Mouse (Mus musculus) stomach, postnatal 0 days (tissue): ENCODE data around the gene Cyp21a1. TPM values are rescaled to one million over a fixed set of nuclear protein-coding genes. Genes with fewer than 3 reads are reported as not detected.
"Not testable (repeated sequence)": the region's sequence is repeated elsewhere in the genome, so short reads cannot be mapped to it uniquely, and the experiment has no call there.

Experiments used
- ATAC-seq: fragments of 200-750 bp; cut with Nextera tagmentation; 2 replicates; pipeline ENCODE4 v1.8.0; 2017; ENCODE audit not compliant: low FRiP score, low TSS enrichment
- DNase-seq: peaks from one replicate; pipeline ENCODE4 v3.0.0-alpha.2; 2016; ENCODE audit warnings: low spot score
- H3K27ac ChIP-seq: fragments of 300-500 bp; sonication (generic); replicated peaks from 2 replicates; pipeline ENCODE4 v1.5.1; 2014; ENCODE audit warnings: mild to moderate bottlenecking, control low read depth
- H3K27me3 ChIP-seq: fragments of 300-500 bp; sonication (generic); 2 replicates; pipeline ENCODE4 v1.6.1; 2014; ENCODE audit warnings: low read length; ENCODE audit not compliant: control insufficient read depth, insufficient read depth
- H3K36me3 ChIP-seq: fragments of 300-500 bp; sonication (generic); 2 replicates; pipeline ENCODE4 v1.6.1; 2014; ENCODE audit warnings: low read length, mixed read lengths; ENCODE audit not compliant: control insufficient read depth, insufficient read depth
- H3K4me1 ChIP-seq: fragments of 300-500 bp; sonication (generic); replicated peaks from 2 replicates; pipeline ENCODE4 v1.6.1; 2014; ENCODE audit warnings: antibody characterized with exemption; ENCODE audit not compliant: control insufficient read depth, insufficient read depth
- H3K4me2 ChIP-seq: fragments of 300-500 bp; sonication (generic); replicated peaks from 2 replicates; pipeline ENCODE4 v1.6.1; 2014; ENCODE audit warnings: low read depth, mild to moderate bottlenecking, control low read depth, moderate library complexity
- H3K4me3 ChIP-seq: fragments of 300-500 bp; sonication (generic); 2 replicates; pipeline ENCODE4 v1.5.1; 2014; ENCODE audit warnings: low read depth, low read length, control low read depth
- H3K9ac ChIP-seq: fragments of 300-500 bp; sonication (generic); 2 replicates; pipeline ENCODE4 v1.6.1; 2014; ENCODE audit warnings: mild to moderate bottlenecking, low read length, control low read depth, mixed read lengths
- H3K9me3 ChIP-seq: fragments of 300-500 bp; sonication (generic); 2 replicates; pipeline ENCODE4 v1.6.1; 2016; ENCODE audit warnings: low read length; ENCODE audit not compliant: control insufficient read depth
- CTCF ChIP-seq: IDR thresholded peaks from 2 replicates; pipeline ENCODE4 v1.5.1; 2016; ENCODE audit warnings: antibody characterized with exemption, low read depth, mild to moderate bottlenecking, moderate library complexity
- EP300 ChIP-seq: optimal IDR thresholded peaks from 2 replicates; pipeline ENCODE3; 2016; ENCODE audit warnings: antibody characterized with exemption
- WGBS: fragments of 180-500 bp; shearing (Covaris S2); extraction: QIAGEN DNeasy Blood & Tissue Kit; methylation state at CpG from one replicate; pipeline ENCODE4 v1.1.7; 2014; 5-methylcytosine and 5-hydroxymethylcytosine counted together
- polyA plus RNA-seq: library from polyadenylated mRNA; unstranded; fragments of >200 nt; fragmentation: Nextera tagmentation; extraction: Ambion mirVana; gene quantifications from 2 replicates; pipeline ENCODE4 v1.2.1, GENCODE M21; 2015

The Cyp21a1 gene
- polyA plus RNA-seq, 1 experiment from 2014 or later: not detected

- Histone ChIP-seq H3K4me3 (no peak overlapping the region), H3K27ac (no peak overlapping the region), H3K9ac (no peak overlapping the region), H3K4me1 (no peaks in the 10 kb centered on the region), H3K36me3 (no peaks in the 10 kb centered on the region), H3K27me3 (no peaks in the 10 kb centered on the region), H3K9me3 (no peaks in the 10 kb centered on the region), H3K4me2 (no peak overlapping the region)
- ATAC-seq (no peak), DNase-seq (no peak)
- WGBS: 90% methylated on average over 4 of the region's 4 CpGs
- TF ChIP-seq CTCF: no peak
- TF ChIP-seq EP300: no peak
These were observed 4.8 kb downstream of the Cyp21a1 start for GRCm38 (mm10) chr17:34799531-34799925.

DNA sequence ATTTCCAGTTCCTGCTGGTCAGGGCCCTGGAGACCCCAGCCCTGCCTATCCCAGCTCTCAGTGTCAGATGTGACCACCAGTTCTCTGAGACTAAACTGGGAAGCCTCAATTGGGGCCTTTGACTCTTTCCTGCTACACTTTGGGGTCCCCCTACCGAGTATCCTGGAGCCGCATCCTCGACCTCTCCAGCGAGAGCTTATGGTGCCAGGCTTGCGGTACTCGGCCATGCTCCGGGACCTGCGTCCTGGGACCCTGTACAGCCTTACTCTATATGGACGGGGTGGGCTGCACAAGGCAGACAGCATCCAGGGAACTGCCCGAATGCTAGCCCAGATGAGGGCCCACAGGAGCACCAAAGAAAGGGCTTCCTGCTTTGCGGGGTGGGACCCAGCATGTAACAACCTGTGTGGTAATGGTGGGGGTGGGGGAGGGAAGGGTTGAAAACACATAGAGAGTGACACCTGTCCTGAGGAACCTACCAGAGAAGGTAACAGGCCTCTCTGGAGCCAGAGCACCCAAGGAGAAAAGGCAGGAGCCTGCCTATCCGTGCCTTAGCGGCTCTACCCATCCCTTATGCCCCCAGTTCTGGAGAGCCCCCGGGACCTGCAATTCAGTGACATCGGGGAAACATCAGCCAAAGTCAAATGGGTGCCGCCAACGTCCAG lies 5.4 kb downstream of the Cyp21a1 start:
- Histone ChIP-seq H3K36me3 (no peaks in the 10 kb centered on the region), H3K4me1 (no peaks in the 10 kb centered on the region), H3K9ac (no peak overlapping the region), H3K9me3 (no peaks in the 10 kb centered on the region), H3K4me3 (no peak overlapping the region), H3K27me3 (no peaks in the 10 kb centered on the region), H3K4me2 (no peak overlapping the region), H3K27ac (no peak overlapping the region)
- ATAC-seq (no peak), DNase-seq (no peak)
- TF ChIP-seq CTCF (no peak), EP300 (no peak)
- WGBS: 90% methylated on average over 14 of the region's 17 CpGs

DNA sequence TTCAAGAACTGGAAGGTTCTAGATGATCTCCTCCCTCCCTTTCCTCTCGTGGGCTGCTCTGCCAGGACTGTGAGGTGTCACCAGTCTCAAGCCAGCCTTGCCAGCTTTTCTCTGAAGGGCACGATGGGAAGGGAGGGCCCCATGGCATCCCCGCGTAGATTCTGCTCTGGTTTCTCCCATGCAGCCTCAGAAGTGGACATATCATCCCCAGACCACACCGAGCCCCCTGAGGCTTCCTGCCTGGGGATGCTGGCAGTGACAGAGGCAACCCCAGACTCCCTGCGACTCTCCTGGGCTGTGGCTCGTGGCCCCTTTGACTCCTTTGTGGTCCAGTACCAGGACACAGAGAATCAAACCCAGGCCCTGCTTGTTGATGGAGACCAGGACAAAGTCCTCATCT lies 6.3 kb downstream of the Cyp21a1 start:
- not testable (repeated sequence) for H3K4me1 ChIP-seq, H3K36me3 ChIP-seq, H3K27me3 ChIP-seq, H3K27ac ChIP-seq, H3K4me2 ChIP-seq, H3K9ac ChIP-seq, ATAC-seq, H3K4me3 ChIP-seq, H3K9me3 ChIP-seq
- peak; percentile 7 for DNase-seq
- 88% methylated on average over 6 of the region's 7 CpGs for WGBS

GRCm38 (mm10) chr17:34797211-34797995 lies 7.0 kb downstream of the Cyp21a1 start:
- not testable (repeated sequence) for H3K9me3 ChIP-seq, H3K36me3 ChIP-seq, H3K4me1 ChIP-seq, H3K27ac ChIP-seq, H3K4me3 ChIP-seq, H3K4me2 ChIP-seq, ATAC-seq, H3K9ac ChIP-seq, H3K27me3 ChIP-seq
- DNase-seq: peak; percentile 9
- 85% methylated on average over 10 of the region's 10 CpGs for WGBS

DNA sequence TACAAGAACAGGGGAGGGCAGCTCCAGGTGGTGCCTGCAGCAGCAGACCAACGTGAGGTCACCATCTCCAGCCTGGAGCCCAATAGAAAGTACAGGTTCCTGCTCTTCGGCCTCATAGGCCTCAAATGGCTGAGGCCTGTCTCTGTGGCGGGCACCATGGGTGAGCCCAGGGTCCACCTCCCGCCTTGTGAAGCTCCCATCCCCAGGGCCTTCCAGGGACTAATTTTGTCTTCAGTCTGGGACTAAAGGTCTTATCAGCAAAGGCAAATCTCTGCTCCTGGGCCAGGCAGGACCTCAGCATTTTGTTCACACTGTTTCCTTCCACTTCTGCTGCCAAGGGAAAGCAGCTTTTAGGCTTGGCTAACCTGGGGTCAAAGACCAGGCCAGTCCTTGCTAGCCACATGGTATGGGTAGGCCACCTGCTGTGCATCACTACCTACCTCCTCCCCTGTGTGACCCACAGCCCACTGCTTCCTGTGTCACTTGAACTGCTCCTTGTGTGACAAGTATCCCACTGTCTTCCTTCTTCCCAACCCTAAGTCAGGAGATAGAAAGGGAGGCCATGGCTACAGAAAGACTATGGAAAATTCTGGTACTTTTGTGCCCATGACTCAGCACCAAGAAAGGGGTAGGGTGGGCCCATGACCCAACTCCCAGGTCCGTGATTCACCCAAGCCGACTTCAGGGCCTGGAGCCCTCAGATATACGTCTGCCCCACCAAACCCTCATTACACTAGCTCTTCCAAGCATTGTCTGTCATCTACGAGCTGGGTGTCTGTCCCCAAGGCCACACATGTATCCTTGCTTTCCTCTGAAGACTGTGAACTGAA lies 7.8 kb downstream of the Cyp21a1 start:
- TF ChIP-seq CTCF (no peak), EP300 (no peak)
- Histone ChIP-seq H3K27me3 (no peaks in the 10 kb centered on the region), H3K4me3 (no peak overlapping the region), H3K4me1 (no peaks in the 10 kb centered on the region), H3K9me3 (no peaks in the 10 kb centered on the region), H3K9ac (no peak overlapping the region), H3K4me2 (no peak overlapping the region), H3K36me3 (no peaks in the 10 kb centered on the region), H3K27ac (no peak overlapping the region)
- 82% methylated on average over 8 of the region's 8 CpGs for WGBS
- ATAC-seq (no peak), DNase-seq (peak; percentile 2)

DNA sequence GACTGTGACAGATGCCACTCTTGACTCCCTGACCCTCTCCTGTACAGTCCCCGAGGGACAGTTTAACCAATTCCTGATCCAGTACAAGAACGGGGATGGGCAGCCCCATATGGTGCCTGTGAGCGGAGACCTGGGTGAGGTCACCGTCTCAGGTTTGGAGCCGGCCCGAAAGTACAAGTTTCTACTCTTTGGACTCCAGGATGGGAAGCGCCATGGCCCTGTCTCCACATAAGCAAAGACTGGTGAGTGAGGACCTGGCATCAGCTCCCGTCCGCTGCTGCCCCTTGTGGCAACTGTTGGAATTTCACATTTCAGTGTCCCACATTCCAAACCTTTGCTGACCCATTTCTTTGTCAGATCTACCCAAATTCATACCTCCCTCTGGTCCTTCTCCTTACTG lies 8.7 kb downstream of the Cyp21a1 start:
- Histone ChIP-seq H3K9me3 (no peaks in the 10 kb centered on the region), H3K36me3 (no peaks in the 10 kb centered on the region), H3K4me1 (no peaks in the 10 kb centered on the region), H3K27me3 (no peaks in the 10 kb centered on the region), H3K4me3 (no peak overlapping the region), H3K27ac (no peak overlapping the region), H3K4me2 (no peak overlapping the region), H3K9ac (no peak overlapping the region)
- 62% methylated on average over 9 of the region's 9 CpGs for WGBS
- ATAC-seq (no peak), DNase-seq (peak; percentile 29)
- peak; percentile 64 for TF ChIP-seq CTCF
- TF ChIP-seq EP300: no peak
